Mouse (Mus musculus) neural tube, embryonic 11.5 days (tissue): Measurements from ENCODE around the gene Qtrt1. TPM values are rescaled to one million over a fixed set of nuclear protein-coding genes. Genes with fewer than 3 reads are reported as not detected.

ENCODE experiments used
- polyA plus RNA-seq: library from polyadenylated mRNA; unstranded; fragments of >200 nt; fragmentation: Nextera tagmentation; extraction: Ambion mirVana; gene quantifications from 2 replicates; pipeline ENCODE4 v1.2.1, GENCODE M21; 2014

Gene Qtrt1
- polyA plus RNA-seq, 1 experiment from 2014 or later: 51.8 TPM

Other genes starting within 250 kb of the Qtrt1 start
- 5.4 and 7.5 TPM in 2 replicates for gene Pde4a, start 246.1 kb upstream of the Qtrt1 start, polyA plus RNA-seq
- gene Keap1, start 172.5 kb upstream of the Qtrt1 start, polyA plus RNA-seq: 32.3 and 34.1 TPM in 2 replicates
- 0.73 and 1.7 TPM in 2 replicates for gene S1pr5, start 163.4 kb upstream of the Qtrt1 start, polyA plus RNA-seq
- 47.2 and 55.1 TPM in 2 replicates for gene Atg4d, start 146.5 kb upstream of the Qtrt1 start, polyA plus RNA-seq
- gene Kri1, start 123.9 kb upstream of the Qtrt1 start, polyA plus RNA-seq: 15.0 and 15.5 TPM in 2 replicates
- 79.4 and 87.1 TPM in 2 replicates for gene Cdkn2d, start 120.4 kb upstream of the Qtrt1 start, polyA plus RNA-seq
- gene Ap1m2, start 99.5 kb upstream of the Qtrt1 start, polyA plus RNA-seq: 2.0 and 2.7 TPM in 2 replicates
- gene Slc44a2, start 91.1 kb upstream of the Qtrt1 start, polyA plus RNA-seq: 79.1 and 81.5 TPM in 2 replicates
- 270 and 288 TPM in 2 replicates for gene Ilf3, start 44.0 kb upstream of the Qtrt1 start, polyA plus RNA-seq
- 66.3 and 69.7 TPM in 2 replicates for gene Dnm2, start 13.1 kb downstream of the Qtrt1 start, polyA plus RNA-seq
- gene Tmed1, start 98.4 kb downstream of the Qtrt1 start, polyA plus RNA-seq: 69.8 and 77.0 TPM in 2 replicates
- 1.8 and 2.7 TPM in 2 replicates for gene AB124611, start 114.3 kb downstream of the Qtrt1 start, polyA plus RNA-seq
- 81.4 and 84.6 TPM in 2 replicates for gene Carm1, start 135.1 kb downstream of the Qtrt1 start, polyA plus RNA-seq
- gene Timm29, start 180.9 kb downstream of the Qtrt1 start, polyA plus RNA-seq: 59.8 and 63.8 TPM in 2 replicates
- 13.8 and 17.5 TPM in 2 replicates for gene Yipf2, start 181.0 kb downstream of the Qtrt1 start, polyA plus RNA-seq
- 172 and 175 TPM in 2 replicates for gene Smarca4, start 204.3 kb downstream of the Qtrt1 start, polyA plus RNA-seq